Mouse (Mus musculus) heart, adult 18-20 months (tissue): ENCODE results near the gene Gga2. TPM values are rescaled to one million over a fixed set of nuclear protein-coding genes. Genes with fewer than 3 reads are reported as not detected.

ENCODE experiments used
- DNase-seq, 2 experiments: peaks; one replicate each; pipeline ENCODE4 v3.0.0; 2021 to 2022; ENCODE audit warnings: mixed read lengths in 1 of 2
- long read RNA-seq, 2 experiments: library from polyadenylated mRNA; stranded (forward); transcript quantifications; one replicate each; pipeline ENCODE4 v2.0.0; 2021
- total RNA-seq, 2 experiments: library from RNA; stranded (reverse); gene quantifications; 2 replicates each; pipeline ENCODE4 v1.2.3; 2021

Gene Gga2
- 10 to 100 TPM; 36.1 to 36.3 TPM for total RNA-seq
- long read RNA-seq, experiment 1, full-length matches to known transcripts = 47 of 56 reads
- long read RNA-seq, experiment 1, partial matches to known transcripts = 8 of 56 reads
- long read RNA-seq, experiment 1, other reads (novel, unspliced or antisense) = 1 of 56 reads
- long read RNA-seq, experiment 2, full-length matches to known transcripts = 20 of 29 reads
- long read RNA-seq, experiment 2, partial matches to known transcripts = 5 of 29 reads
- long read RNA-seq, experiment 2, other reads (novel, unspliced or antisense) = 4 of 29 reads

DNA sequence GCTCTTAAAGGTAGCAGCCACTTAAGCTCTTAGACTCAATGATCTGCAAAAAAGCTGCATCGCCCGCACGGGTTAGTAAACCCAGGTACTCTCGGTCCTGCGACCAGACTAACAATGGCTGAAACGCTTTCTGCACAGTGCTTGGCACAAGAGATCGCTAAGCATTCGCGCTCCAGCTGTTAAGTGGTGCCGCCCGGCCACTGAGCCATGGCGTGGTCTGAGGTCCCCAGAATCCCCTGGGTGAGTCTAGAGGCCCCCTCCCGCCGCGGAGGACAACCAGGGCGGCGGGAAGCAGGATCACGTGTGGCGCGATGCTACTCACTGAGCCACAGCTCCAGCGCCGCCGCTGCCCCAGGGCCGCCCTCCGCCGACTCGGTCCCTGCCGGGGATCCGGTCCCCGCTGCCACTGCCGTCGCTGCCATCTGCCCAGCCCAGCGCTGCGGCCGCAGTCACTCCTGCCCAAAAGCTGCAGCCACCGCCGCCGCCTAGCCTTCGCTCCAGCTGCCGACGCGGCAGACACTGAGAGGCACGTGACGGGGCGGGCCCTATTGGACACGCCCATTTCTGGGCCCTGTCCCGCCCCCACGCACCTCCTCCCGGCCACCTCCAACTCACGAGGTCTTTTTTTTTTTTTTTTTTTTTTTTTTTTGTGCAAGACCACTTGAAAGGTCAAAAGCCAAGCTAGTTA lies at the start of gene Gga2:
Gene Gga2, minus strand, starts transcription at position 556 of the 688 bp plus-strand sequence.
- peak; percentile 90 to 92 for DNase-seq

DNA sequence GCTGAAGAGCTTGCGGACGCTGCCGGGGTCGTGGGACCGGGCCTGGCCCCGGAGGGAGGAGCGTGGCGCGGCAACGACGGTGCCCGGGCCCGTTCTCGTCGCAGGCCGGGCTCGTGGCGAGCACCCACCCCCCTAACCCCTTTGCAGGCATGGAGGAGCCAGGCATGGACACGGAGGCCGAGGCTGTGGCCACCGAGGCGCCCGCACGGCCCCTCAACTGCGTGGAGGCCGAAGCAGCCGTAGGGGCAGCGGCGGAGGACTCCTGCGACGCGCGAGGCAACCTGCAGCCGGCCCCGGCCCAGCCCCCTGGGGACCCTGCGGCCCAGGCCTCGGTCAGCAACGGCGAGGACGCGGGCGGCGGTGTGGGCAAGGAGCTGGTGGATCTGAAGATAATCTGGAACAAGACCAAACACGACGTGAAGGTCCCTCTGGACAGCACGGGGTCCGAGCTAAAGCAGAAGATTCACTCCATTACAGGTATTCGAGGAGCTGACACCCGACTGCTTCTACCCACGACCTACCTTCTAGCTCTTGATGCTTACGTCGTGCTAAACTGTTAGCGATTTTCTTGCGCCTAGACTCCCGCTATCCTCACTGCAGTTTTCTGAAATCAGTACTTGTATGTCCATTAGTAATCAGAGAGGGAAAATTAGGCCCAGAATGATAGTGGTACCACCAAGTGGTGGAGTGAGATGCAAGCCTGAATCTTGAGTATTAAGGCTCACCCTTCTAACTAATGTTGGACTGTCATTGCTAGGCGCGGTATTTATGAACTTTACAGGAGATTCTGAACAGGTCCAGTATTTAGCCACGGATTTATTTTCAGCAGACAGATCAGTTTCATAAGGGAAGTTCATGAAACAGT lies 46.7 kb upstream of the Gga2 start:
- peak in 1 of 2 experiments; percentile 39 for DNase-seq

DNA sequence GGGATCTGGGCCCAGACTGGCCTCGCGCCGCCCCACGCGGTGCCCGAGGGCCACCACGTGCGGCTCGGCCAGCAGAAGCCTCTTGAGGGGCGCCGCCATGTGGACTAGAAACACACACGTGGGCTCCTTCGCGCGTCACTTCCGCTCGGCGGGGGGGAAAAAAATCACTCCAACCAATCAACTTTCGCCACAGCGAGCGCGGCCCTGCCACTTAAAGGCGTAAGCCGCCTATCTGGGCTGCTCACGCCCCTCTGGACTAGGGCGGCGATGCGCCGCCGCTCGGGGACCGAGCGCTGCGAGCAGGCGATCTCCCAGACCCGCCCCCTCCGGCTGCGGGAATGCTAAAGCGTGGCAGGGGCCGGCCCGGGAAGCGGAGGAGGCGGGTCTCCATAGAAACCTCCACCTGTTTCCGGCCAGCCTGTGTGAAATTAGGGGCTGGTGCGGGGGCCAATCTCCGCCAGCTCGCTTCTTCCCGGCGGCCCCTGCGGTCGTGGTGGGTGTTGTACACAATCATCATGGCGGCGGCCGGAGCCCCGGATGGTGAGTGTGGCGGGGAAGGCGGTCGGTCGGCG lies 46.0 kb upstream of the Gga2 start, which contains the start of the genes Ubfd1 and Ears2:
Gene Ubfd1, plus strand, starts transcription at position 231 of the 572 bp plus-strand sequence.
Gene Ears2, minus strand, starts transcription at position 319 of the 572 bp plus-strand sequence.
- peak; percentile 97 to 99 for DNase-seq

DNA sequence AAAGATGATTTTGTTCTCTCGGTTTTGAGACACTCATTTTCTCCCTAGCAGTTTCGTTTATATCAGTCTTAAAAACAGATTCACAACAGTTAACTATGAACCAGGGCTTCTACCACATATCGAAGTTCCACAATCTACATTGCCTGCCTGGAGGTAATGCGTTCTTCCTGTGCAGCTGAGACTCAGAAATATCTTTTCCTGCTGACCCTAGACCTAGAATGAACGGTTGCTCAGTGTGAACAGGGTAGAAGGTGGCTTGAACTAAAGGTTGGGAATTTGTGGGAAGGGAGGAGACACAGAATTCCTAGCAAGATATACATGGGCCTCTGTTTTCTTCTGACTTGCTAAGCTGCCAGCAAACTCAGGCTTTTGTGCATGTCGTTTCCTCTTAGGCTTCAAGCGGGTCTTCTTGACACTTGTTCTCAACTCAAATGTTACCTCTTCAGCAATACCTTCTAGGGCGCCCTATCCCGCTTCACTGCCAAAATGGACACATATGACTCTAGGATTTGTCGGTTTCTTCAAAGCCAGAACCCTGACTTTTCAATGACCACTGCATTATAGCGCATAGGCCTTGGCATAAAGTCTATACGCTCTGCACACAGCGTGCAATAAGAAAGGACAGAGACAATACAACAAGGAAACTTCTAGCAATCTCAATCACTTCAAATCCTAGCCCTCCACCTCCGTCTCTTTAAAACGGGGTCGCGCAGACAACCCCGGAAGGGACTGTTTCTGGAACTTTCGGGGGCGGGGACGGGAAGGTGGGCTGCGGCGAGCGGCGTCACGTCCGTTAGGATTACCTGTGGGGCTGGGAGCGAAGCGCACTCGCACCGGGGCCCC lies 45.3 kb upstream of the Gga2 start:
- no peak for DNase-seq

DNA sequence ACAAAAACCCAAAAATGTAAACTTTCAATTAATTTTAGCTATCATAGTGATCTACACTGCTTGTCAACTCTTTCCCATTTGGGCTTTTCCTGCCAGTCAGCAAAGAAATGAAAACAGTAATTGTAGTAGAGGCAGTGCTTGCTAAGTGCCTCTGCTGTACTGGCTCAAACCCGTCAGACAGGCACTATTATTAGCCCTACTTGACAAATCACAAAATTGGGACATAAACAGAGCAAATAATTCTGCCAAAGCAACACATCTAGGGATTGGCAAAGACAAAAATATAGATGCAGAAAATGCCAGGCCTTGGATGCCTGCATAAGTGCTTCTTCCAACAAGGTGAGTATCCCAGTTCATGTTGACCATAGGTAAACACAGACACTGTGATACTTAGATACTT lies 44.6 kb upstream of the Gga2 start:
- no peak for DNase-seq

DNA sequence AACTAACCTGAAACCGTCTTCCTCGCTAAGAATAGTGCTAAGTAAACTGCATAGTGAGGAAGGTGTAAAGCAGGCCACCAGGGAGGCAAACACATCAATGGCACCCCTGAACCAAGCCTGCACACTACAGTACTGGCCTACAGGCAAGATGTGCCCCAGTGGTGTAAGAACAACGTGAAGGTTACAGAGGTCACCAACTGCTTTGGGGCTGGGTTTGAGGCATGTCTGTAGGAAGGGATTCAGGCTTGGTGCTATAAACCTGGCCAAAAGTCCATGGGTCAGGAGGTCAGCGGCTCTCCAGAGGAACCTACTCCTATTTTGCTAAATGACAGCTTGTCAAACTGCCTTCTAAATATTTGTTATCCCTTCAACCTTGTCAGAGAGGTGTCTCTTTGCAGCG lies 35.6 kb upstream of the Gga2 start:
- no peak for DNase-seq

DNA sequence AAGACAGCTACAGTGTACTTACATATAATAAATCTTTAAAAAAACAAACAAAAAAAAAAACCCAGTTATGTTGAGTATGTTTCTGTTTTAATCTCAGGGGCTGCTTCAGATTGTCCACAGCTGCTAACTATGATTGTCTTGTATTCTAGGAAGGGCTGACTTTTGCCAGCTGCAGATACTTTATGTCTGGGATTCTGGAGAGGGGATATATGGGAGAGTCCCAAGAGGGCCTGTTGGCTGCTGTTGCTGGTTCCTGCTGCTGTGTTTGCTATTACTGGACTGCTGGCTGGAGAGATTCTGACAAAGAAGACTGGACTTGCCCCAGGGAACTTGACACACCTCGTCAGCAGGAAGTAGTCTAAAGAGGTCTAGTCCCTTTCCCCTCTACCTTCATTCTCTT lies 29.8 kb upstream of the Gga2 start:
- no peak for DNase-seq

DNA sequence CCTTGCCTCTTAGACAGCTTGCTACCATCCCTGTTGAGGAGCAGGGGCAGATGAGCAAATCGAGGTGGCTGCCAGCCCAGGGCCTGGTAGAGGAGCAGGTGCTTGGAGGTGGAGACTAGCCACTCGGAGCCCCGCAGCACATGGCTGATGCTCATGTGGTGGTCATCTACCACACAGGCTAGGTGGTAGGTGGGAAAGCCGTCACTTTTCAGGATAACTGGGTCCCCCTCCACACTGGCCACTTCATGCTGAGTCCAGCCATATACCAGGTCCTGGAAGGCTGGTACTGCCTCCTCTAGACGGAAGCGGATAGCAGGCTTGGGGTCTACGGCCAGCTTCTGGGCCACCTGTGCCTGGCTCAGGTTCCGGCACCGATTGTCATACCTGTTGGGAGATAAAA lies 27.2 kb upstream of the Gga2 start:
- no peak for DNase-seq

DNA sequence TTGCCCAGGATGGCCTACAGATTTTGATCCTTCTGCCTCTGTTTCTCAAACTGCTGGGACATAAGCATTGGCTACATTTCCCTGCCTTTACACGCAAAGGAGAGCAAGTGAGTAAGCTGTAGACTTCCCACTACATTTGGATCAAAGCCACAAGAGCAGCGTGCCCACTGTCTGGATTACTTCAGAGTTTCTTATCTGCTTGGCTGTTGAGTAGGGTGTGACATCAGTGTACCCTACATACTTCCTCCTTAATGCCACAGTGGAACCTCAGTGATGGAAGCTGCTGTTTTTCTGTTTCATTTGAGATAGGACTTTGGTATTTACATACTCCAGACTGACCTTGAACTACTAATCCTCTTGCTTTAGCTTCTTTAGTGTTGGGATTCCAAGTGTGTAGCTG lies 25.8 kb upstream of the Gga2 start:
- DNase-seq = no peak

DNA sequence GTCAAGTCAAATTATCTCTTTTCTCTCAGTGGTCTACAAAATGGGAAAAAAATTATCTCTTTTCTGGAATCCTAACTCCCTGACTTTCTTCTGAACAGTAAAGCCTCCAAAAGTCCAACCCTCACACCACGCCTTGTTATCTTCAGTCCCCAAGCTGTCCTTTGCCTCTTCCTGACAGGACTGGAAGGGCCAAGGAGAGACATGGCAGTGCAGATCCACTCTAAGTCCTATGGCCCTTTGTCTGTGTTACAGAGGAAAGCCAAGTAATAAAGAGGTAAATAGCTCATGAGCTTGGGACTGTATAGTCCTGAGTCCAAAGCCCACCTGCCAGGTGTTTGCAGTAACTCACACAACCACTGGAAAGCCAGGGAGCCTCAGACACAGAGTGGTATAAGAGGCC lies 24.7 kb upstream of the Gga2 start:
- peak in 1 of 2 experiments; percentile 24 for DNase-seq

DNA sequence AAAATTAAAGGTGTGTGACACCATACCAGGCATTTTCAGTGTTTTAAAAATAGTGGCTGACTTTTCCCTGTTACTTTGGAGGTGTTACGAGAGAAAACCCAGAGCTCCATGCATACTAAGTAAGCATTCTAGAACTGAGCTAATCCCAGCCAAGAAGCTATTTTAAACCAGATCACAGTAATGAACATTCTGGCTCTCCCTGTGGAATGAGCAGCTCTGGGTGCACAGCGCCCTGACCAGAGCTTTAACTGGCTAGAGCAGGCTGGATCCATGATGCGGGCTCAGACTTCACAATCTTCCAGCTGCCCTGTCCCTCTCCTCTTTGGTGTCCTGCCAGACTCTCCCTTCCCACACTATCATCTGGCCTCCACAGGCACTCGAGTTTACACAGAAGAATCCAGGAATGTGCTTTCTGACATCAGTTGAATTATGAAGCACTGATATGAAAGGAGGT lies 24.2 kb upstream of the Gga2 start:
- peak; percentile 69 to 88 for DNase-seq

DNA sequence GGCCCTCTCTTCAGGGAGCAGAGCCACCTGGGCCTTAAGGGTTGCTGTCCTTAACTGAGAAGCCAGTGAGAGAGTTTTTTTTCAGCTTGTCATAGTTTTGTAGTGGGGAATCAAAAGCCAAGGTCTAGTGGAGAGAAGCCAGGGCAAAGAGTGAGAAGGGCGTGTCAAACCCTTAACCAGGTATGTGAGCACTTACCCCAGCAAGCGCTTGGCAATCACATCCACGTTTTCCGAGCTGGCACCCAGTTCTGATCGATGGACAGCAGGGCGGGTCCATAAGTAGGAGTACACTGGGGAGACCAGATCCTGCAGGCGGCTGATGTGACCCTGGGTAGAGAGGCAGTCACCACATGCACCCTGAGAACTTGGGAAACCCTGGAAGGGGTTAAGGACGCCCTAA lies 23.1 kb upstream of the Gga2 start:
- peak in 1 of 2 experiments; percentile 27 for DNase-seq

DNA sequence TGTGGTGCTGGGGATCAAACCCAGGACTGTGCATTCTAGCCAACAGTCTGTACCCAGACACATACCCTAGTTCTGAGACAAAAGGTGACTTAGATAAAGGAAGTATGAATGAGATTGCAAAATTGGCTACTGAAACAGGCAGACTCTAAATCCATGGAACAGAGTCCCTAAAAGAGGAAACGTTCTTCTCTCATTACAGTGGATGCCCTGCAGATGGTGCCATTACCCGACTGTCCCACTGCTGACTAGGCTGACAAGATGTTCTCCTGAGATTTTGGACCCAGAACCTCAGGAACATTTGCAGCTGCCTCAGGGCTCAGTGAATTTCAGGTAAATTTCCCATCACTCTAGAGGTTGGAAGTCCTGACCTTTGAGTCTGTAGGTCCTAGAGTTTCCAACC lies 13.3 kb upstream of the Gga2 start:
- DNase-seq = peak; percentile 26 to 52

DNA sequence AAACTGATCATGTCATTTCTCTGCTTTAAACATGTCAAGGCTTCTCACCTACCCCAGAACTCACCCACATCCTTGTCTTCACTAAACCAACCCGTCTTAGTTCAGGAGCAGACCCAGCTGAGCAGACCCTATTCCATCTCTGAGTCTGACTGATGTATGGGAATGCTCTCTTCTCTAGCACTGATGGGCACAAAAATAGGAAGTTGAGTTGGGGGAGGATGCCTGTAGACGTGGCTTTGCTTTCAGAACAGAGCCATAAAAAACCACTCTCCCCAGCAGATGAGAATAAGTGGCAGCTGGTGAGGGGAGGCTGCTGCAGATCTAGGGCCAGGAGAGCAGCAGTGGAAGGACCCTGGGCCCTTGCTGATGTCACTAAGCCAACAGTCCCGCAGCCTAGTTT lies 12.3 kb upstream of the Gga2 start:
- no peak for DNase-seq

DNA sequence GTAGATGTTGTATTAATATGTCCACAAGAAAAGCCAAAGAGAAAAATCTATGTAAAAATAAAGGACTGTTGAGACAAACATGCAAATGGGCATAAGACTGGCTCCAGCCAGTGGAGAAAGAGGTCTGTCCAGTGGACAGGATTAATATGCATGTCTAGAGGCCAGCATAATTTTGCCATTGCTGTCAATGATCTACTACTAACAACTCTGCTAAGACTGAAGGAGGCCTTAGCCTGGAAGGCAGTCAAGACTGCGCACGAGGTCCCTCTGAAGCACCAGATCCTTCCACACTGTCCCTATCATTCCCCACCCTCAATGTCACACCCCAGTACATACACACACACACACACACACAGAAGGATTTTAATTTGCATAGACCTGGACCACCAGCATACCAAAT lies 1.1 kb upstream of the Gga2 start:
- no peak for DNase-seq

DNA sequence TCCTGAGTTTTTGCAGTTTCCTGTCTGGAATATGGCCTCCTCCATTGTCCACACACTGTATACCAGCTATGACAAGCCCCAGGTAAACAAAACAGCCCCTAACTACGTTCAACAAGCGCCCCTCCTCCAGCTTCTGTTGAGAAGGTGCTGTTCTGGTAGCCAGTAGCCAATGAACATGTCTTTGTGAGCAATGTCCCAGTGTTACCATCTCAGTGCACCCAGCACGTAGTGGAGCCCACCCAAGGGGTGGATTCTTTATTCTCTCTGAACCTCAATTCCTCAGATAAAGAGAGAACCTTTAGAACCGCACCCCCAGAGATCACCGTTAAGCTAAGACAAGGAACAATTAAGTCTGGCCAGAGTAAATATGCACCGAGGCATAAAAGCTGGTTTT lies 752 bp downstream of the Gga2 start:
- DNase-seq = no peak

DNA sequence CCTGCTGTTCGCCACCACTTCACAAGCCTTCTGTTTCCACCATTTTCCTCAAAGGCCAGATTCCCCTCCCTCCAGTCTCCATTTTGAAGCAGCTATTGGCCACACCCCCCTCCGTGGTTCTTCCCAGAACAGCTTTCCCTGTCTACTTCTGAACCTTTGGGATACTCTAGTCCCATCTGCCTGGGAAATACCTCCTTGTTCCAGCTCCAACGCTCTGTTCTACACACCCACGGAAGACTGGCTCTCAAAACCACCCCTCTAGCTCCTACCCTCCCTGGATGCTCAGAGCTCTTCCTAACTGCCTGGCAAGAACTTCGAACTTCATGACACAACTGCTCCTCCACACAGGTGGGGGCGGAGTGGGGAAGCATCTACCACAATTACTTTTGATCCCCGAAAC lies 2.0 kb downstream of the Gga2 start:
- DNase-seq = no peak

DNA sequence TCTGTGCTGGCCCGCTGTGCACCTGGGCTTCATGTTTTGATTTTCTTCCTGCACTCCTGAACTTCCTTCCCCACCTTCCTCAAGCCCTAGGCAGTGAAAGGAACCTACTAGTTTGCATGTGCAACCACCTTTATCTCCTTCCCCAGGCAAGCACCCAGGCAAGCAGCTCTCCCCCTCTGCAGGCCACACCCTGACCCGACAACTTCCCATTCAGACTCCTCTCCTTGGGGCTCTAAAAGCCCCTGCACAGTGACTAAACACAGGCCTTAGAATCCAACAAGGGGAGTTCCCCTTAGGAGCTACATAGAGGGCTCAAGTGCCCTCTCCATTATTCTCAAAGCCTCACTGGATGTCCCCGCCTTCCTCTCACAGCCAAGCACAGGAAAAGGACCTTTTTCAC lies 2.8 kb downstream of the Gga2 start:
- DNase-seq = peak in 1 of 2 experiments; percentile 22

DNA sequence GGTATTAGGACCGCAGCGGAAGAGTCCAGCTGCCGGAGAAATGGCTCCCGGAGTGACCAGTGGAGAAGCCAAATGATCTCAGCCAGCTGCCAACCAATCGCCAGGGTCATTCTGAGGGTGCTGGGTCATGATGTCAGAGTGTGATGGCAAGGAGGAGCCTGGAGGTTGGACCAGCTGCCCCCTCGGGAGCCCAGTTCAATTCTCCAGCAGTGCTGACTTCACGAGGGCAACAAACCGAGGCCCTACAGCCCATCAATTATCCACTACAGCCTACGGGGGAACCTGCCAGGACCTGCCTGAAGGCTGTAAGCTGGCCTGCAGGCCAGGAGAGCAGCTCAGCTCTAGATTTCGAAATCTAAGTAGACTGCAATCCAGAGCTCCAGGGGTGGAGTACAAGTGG lies 5.3 kb downstream of the Gga2 start:
- DNase-seq = peak; percentile 46 to 47

DNA sequence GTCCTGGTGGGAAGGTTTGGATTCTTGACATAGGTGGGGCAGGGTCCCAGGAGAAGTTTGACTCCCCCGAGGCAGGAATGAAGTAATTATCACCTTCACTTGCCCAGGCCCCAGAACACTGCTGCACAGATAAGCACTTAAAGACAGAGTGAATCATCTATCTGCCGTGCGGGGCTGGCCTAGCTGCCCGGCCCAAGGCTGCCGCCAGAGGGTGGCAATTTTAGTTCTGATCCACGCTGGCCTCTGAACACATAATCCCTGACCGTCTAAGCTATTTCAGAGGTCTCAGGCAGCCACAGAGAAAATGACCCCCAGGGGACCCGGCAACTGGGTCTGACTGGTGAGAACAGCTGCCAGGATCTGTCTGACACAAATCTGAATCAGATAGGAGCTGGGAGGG lies 5.9 kb downstream of the Gga2 start:
- peak; percentile 63 for DNase-seq

DNA sequence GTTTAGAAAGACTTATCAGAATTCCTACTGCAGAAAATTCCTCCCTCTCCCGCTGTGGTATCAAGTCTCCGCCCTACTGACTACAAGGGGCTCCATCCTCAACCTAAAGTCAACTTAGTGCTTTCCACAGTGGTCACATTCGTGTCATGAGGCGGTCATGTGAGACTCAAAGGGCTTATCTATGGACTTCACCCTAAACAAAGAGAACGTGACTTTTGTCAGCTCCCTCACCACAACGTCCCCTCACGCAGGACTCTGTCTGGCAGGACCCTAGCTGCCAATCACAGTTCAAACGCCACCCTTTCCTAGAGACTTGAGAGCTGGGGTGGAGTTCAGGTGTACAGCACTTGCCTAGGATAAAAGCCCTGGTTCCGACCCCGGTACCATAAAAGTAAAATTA lies 8.1 kb downstream of the Gga2 start:
- no peak for DNase-seq
